ENCODE assay signal across 9 mouse cellular contexts in the genomic region with DNA sequence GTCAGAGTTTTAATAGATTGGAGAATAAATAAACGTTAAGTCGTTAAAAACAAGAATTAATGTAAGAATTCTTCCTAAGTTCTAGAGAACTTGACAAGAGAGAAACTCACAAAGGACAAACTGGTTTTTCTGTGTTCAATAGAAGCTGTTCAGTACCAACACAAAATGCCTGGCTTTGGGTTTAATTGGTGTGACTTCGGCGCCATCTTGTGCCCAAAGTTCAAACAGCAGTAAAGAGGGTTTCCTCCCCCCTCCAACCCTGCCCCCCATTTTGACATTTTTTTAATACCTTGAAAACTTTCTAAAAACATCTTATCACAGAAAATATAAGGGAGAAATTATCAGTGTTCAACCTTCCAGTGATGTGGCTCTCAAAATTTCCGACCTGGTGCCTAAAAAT. TPM values are rescaled to one million over a fixed set of nuclear protein-coding genes. Genes with fewer than 3 reads are reported as not detected.
DNase-seq lines count a peak whose midpoint lies in the region; ATAC-seq lines count a peak whose summit lies in the region.
"Had no signal": no experiment of that assay in that cellular context is flagged by ENCODE, and none has a peak within 500 bp of the region (broad histone marks: within the 10 kb centered on the region; RNA-seq: fewer than 3 reads in every experiment).

No protein-coding gene starts in this region.

- ATAC-seq in megakaryocyte progenitor cell, adult 5-6 weeks (replicated peaks; ENCODE audit: poor library complexity), result peak; percentile 91

- no peak overlapping the region for H3K4me3 ChIP-seq in forebrain, embryonic 10.5 days

- no peaks in the 10 kb centered on the region for H3K9me3 ChIP-seq in forebrain, embryonic 10.5 days

- H3K36me3 ChIP-seq in forebrain, embryonic 10.5 days (replicated peaks), result no peaks in the 10 kb centered on the region

- 0 out of 2 replicates have a peak, but pooled peaks cover 7% of the 10 kb centered on the region for H3K27me3 ChIP-seq in forebrain, embryonic 10.5 days (ENCODE audit: poor library complexity, severe bottlenecking)

- WGBS in forebrain, embryonic 10.5 days, result 17% methylated on average over 5 of the region's 5 CpGs

- peak; percentile 69 for DNase-seq in heart, adult 8-10 months (ENCODE audit: low spot score)
- no peak for DNase-seq in heart, adult 11 months
- DNase-seq in adrenal gland, postnatal 25 days, result peak; percentile 57
- DNase-seq in forebrain, embryonic 10.5 days (ENCODE audit: extremely low spot score, low spot score), result peak; percentile 39
- DNase-seq in heart, postnatal 4 days, result peak; percentile 78
- peak; percentile 37 to 81 for DNase-seq in layer of hippocampus, postnatal 25 days (ENCODE audit: extremely low spot score in 1 of 2, low spot score in 1 of 2)
- DNase-seq in right cerebral cortex, postnatal 4 days, result peak; percentile 59

- H3K27ac ChIP-seq in forebrain, embryonic 10.5 days, result peak overlapping the region; percentile 81; the same call in 1 of the 2 replicates
- H3K27ac ChIP-seq: macrophage had no signal

- H3K4me1 ChIP-seq in forebrain, embryonic 10.5 days, result peaks cover 72% of the 10 kb centered on the region

RNA-seq across cellular contexts. Expression of gene Phactr2, which starts 44.4 kb away (rescaled TPM):
- total RNA-seq in heart, adult 8-10 months (2022), result 10 to 100 TPM; 45.2 to 50.3 (median 48.6) TPM
- total RNA-seq in adrenal gland, postnatal 25 days (2021), result 24.0 and 30.6 TPM in 2 replicates
- 13.4 and 14.2 TPM in 2 replicates for polyA plus RNA-seq in forebrain, embryonic 10.5 days (2016; fragmentation: Nextera tagmentation; extraction: Ambion mirVana)
- 10 to 100 TPM; 78.3 to 79.5 TPM for total RNA-seq in heart, postnatal 4 days (2021)
- total RNA-seq in layer of hippocampus, postnatal 25 days (2021), result 10 to 100 TPM; 20.1 to 20.6 TPM
- total RNA-seq in megakaryocyte progenitor cell, adult 5-6 weeks (2015), result 26.2 and 26.4 TPM in 2 replicates
- total RNA-seq in megakaryocyte progenitor cell, adult 5-6 weeks (2017), result 21.7 and 24.4 TPM in 2 replicates
